Mouse (Mus musculus): ENCODE results near the gene Gm49601.

Gene Gm49601

DNA sequence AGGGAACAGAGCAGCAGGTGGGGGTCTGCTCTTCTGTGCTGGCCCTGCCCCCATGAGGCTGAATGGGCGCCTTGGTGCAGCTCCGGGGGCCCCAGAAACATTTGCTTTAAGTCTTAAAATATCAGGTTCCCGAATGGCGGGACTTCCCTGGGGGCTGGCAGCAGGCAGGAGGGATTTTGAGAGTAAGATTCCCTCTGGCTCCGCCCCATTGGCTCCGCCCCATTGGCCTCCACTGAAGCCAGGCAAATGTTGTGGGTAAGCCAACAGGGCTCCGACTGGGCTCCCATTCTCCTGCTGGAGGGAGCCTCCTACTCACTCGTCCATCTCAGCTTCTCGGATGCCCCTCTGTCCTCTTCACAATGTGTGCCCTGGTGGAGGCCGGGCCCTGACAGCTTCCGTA lies 18.0 kb downstream of the Gm49601 start:
- no peak for ATAC-seq (ENCODE audit: low TSS enrichment)

DNA sequence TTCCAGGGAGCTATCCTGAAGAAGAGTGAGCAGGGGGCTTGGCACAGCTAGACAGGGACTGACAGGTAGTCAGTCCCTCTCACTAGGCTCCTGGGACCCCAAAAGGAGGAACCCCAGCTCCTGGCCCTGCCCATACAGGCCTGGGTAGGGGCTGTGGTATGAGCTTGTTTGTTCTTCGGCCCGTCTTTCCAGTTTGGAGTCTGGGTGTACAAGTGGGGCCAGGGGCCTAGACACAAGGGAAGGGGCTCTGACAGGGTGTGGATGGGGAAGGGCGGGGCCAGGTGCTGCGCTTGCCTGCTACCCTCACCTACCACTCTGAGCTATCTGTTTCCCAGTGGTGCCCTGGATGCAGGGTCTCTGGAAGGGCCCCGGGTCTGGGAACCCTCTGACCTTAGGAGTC lies 20.5 kb downstream of the Gm49601 start:
- ATAC-seq (ENCODE audit: low TSS enrichment) = no peak

DNA sequence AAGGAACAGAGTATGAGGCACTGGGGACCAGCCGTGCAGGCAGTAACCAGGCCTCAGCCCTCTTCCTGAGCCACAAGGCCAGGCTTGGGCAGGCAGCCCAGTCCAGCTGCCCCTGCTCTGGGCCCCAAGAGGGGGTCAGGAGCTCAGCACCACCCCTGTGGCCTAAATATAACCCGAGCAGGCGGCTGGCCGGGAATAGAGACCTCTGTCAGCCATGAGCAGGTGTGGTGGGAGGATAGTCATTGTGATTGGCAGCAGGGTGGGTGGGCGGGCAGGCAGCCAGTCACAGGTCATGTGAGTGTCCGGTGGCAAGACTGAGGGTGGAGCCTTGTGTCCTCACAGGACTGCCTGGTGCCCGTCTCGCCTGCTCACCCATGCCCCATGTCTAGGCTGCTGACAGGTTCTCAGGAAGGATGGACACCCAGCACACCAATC lies 21.9 kb downstream of the Gm49601 start:
- no peak for ATAC-seq (ENCODE audit: low TSS enrichment)

DNA sequence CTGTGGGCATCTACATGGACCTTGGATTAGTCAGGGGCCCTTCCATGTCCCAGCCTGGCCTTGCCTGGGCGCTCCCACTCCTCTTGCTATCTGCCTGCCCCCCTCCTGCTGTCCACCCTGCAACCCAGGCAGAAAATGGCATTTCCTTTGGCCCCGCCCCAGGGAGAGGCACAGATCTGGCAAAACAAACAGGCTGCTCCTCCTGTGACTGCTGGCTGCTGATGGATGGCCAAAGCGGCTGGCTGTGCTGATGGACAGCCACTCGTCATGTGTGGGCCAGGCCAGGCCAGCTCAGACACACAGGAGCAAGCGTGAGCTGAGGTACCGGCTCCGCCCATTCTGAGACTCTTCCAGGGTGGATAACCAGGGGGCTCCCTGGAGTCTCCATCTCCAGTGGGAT lies 24.8 kb downstream of the Gm49601 start:
- no peak for ATAC-seq (ENCODE audit: low TSS enrichment)

DNA sequence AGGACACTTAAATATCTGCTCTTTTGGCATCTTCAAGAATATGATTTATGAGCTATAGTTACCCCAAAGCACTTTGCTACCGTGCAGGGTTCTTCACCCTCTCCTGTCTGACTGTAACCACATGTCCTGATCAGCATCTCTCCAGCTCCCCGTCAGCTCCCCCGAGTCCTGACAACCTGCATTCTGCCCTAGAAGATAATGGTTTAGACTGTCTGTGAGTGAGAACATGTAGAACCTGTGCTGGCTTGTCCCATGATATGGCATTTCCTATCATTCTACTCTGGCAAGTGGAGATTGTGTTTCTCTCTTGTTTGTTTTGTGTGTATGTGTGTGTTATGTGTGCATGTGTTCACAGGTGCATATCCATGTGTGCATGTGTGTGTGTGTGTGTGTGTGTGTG lies 28.2 kb downstream of the Gm49601 start:
- ATAC-seq (ENCODE audit: low TSS enrichment) = no peak

DNA sequence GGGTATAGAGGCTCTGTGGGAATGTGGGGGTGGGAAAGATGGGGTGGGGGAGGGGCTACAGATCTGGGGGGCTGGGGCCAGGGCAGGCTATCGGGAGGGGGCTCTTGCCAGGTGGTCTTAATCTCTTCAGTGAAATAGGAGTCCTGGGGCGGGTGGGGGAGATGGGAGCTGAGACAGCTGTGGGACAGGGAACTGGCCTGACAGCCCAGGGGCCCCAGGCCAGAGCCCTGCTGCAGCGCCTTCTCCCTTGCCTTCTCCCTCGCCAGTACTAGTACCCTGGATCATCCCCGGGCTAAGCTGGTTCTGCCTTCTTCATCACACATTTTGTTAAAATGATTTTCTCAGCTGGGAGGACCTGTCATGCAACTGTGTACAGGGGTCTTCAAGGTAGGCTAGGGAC lies 30.0 kb downstream of the Gm49601 start:
- no peak for ATAC-seq (ENCODE audit: low TSS enrichment)

DNA sequence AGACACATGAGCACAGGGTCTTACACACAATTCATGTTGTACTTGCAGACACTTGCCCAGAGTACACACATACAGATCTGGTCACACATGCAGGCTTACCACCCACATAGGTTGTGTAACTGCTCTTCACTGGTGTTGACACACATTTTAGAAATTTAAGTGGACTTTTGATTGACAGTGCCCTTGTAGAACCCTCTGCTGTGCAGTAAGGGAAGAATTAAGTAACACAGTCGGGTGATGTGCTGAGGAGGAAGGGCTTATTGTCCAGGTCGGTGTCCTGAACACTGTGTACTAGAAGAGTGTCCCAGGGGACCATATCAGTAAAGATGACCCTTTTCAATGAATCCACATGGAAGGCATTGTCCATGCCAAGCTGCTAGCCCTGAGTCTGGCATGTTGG lies 32.3 kb downstream of the Gm49601 start:
- ATAC-seq (ENCODE audit: low TSS enrichment) = no peak

DNA sequence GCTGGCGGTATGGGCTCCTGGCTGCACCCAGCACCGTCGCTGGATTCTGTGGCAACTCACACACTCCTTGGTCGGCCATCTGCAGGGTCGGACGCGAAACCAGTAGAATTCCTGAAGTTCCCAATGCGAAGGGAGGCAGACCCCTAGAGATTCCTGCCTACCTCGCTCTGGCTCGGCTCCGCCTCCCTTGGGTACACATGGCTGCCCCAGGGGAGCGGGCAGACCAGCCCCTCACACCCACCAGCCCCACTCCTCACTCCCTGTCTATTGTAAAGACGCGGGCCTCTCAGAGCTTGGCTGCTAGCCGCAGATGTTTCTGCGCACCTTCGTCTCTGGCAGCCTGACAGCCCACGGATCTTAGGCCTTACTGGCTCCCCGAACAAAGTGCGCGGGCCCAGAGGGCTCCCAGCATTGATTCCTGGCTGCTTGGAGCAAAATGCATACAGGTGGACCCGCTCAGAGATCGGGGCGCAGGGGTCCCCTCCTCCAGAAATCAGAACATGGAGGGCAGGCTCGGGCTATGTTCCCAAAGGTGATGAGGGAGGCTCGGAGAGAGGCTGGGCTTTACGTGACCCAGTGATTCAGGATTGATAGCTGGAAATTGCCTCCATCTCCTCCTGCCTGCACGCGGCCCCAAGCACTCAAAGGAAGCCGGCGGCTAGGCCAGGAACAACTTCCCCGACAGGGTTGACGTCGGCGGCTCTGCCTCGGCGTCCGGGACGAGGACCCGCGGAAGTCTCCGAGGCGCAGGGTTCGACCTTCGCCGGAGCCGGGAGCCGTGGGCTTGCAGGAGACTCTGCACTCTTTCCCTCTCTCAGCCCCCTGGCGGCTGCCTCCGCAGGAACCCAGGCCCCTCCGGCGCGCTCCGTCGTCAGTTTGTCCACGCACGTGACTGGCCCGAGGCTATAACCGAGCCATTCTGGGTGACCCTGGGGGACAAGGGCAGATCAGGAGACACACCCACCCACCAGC lies 34.9 kb downstream of the Gm49601 start:
- no peak for ATAC-seq (ENCODE audit: low TSS enrichment)

DNA sequence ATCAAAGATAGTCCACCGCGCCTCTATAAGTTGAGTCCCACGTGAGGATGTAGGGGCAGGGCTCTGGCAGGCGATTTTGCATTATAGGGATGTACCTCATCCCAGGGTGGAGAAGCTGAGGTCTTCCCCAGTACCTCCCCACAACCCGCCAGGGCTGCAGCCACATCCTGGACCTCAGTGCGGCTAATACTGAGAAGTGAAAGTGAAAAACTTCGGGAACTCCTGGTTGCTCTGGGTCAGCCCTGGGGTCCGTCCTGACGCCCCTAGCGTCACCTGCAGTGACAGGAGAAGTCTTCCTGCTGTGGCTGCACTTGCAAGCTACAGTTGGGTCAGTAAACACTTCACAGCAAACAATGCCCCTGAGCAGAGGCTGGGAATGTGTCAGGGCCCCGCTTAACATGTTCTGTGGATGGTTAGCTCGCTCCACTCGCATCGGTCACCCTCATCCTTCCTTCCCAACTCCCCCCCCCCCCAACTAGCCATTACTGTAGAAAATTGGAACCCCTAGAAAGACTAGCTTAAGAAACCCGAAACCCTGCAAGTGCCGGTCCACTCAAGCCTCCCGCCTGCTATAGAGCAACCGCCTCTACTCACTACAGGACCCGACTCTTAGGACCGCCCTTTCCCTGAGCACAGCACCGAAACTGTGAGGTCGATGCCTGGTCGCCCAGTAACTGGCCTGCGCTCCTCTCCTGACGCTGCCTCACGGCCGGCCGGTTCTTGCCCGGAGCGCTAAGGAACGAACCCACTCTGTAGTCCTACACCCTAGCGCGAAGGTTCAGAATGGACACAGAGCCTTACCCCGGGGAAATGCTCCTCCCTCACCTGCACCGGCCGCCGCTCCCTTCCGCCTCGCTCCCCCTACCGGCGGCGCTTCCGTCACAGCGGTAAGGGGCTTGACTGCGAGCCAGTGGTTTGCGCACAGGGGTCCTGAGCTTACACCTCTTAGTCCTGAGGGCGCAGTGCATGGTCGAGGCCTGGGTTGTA lies 36.1 kb downstream of the Gm49601 start, which contains the start of gene Tbx1:
TSS of gene Tbx1 (minus strand) at position 868 of the 987 bp plus-strand sequence.
- ATAC-seq (ENCODE audit: low TSS enrichment) = no peak

DNA sequence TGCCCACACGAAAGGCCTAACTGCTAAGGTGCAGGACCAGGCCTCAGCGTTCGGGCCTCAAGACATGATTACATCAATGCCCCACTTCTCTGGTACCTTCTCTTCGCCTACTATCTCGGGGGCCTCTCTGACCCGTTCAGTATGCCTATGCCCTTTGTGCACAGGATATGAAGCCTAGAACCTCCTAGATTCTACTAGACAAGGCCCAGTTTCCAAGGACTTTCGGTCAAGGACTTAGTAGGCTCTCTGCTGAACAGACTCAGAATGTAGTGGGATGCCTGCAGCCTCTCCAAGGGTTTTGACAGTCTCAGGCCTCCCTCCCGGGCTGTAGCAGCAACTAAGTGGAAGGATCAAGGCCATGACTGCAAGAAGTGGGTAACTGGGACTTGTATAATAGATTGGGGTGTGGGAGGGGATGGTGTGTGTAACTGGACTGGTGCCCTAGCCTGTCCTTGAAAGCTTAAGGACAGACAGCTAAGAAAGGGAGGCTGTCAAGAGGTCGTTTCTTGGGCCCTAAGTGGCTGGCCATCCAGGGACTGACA lies 37.1 kb downstream of the Gm49601 start:
- ATAC-seq (ENCODE audit: low TSS enrichment) = no peak

DNA sequence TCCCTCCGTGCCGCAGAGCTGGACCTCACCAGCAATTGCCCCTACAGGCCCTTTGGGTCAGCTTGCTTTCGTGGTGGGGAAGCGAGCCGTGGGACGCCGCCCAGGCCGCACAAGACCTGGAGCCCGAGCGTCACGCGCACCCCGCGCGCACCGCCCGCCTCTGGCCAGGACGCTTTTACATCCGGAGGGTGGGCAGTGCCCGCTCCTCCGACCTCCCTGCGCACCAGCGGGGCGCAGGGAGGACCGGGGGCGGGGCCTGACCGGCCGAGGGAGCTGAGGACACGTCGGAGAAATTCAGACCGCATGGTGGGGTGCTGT lies 37.5 kb downstream of the Gm49601 start:
- ATAC-seq (ENCODE audit: low TSS enrichment) = no peak

DNA sequence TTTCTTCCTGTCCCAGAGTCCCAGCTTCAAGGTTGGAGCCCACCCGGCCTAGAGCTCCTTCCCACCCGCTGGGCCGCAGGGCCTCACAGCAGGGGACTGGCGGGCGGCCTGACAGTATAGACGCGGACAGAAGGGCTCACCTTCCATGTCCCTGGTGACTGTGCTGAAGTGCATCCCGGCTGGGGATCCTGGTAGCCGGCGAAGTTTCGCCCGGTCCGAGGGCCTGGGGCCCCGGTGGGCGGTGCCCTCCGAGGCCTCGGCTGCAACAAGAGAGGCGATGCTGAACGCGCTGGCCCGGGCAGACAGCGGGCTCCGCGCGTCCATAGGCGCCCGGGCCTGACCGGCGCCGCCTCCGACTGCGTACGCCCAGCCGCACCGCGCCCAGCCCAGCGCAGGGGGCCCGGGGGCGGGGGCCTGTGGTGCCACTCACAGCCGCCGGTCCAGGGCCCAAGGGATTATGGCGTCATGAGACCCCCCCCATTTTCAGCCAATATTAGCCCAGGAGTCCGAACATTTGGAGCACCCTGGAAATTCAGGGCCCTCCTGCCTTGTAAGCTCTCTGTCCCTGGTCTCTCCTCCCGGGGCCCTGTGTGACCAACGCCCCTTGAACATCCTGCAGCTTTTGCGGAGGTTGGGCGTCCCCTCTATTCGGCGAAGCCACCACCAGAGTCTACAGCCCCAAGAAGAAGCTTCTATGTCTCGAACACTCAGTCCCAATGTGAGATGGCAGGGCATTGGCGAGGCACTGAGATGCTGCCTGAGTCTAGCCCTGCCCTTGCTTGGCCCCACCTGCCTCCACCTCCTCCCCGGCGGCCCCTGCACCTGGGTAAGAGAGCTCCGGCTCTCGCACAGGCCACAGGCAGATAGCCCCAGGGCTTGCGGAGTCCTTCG lies 38.1 kb downstream of the Gm49601 start:
- ATAC-seq (ENCODE audit: low TSS enrichment) = no peak

DNA sequence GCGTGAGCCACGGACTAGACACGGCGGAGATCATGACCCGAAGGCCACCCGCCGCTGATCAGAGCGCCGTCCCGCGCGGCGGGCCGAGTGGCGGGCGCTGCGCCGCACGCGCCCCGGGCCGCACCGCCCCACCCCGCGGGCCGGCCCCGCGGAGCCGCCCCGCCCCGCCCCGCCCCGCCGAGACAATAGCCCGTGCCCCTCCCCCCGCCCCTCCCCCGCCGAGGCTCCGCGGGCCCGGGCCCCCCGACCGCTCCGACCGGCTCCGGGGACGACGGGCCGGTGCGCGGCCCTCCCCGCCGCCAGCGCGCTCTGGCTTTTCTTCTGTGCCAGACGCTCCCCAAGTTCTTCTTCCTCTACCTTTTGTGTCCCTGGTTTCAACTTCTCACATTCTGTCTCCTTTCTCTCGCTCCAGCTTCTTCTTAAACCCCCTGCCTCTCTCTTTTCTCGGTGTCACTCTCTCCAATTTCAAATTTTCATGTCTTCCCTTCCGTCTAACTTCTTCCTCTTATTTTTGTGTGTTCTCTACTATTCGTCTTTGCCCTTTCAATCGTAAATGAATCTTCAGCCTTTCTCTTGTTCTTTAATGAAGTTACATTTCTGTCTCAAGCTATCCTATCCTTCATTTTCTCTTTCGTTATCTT lies 39.2 kb downstream of the Gm49601 start:
- no peak for ATAC-seq (ENCODE audit: low TSS enrichment)

DNA sequence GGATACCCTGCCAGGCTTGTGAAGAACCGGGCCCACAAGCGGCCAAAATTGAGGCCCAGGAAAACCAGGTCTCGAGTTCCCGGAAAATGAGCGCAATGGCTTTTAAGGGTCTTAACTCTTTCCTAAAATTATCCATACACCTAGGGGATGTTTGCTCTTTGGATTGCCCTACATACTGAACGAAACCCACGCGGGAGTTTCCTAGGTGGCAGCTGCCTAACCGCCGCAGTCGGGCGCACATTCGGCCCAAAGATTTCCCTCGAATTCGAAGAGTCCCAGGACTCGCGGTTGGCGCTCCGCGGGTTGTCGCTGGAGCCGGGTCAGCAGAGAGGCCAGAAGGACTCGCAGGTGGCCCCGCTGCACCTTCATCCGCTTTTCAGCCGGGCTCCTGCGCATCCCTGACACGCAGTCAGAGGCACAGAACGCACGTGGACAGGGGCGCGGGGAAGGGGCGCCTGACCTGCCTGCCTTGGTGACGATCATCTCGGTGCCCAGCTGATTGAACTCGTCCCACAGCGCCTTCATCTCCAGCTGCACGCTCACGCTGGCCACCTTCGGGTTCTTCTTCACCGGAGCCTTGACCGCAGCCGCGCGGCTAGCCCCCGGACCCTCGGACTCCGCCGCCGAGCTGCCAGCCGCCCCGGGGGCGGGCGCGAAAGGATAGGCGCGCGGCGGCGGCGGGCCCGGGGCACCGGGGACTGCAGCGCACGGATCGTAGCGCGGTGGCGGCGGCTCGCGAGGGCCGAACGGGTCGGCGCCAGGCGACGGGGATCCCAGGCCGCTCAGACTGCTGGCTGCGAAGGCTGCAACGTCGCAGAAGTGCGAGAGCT lies 39.9 kb downstream of the Gm49601 start:
- ATAC-seq (ENCODE audit: low TSS enrichment) = no peak

DNA sequence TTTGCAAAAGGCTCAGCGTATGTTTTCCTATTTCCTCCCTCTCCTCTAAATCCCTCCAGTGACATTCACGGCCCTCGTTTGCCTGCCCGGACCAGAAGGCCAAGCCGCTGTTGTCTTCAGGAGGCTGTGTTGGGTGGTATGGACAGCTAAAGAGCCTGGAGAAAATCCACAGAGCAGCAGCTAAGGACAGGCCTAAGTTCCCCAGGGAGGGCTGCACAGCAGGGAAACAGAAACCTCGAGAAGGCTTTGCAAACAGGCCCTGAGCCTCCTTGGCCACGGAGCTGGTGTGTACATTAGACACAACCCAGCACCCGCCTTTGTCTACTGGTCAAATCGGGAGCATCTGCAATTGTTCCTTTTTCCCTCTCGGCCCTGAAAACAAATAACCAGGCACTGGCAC lies 40.6 kb downstream of the Gm49601 start:
- no peak for ATAC-seq (ENCODE audit: low TSS enrichment)

DNA sequence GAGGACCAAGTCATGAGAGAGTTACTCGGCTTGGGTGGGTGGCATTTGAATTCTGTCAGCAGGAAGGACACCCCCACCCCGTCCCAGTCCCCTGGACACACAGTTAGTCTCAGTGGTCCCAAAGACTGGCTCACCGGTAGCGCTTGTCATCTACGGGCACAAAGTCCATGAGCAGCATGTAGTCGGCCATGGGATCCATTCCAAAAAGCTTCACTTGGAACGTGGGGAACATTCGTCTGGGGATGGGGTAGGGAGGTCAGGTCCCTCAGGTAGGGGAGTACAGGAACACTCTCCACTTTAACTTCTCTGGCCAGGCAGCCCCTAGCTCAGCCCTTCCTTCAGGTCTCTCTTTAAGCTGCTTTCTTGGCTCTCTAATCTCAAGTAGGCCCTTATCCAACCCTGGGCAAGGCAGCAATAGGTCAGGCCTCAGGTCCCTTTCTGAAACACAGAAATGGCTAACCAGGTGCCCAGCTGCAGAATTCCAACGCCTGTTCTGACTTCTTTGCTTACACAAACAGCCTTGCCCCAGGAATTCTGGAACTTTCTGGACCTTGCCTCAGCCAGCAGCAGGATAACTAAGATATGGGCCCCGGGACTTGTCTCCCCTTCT lies 41.2 kb downstream of the Gm49601 start:
- ATAC-seq (ENCODE audit: low TSS enrichment) = no peak

DNA sequence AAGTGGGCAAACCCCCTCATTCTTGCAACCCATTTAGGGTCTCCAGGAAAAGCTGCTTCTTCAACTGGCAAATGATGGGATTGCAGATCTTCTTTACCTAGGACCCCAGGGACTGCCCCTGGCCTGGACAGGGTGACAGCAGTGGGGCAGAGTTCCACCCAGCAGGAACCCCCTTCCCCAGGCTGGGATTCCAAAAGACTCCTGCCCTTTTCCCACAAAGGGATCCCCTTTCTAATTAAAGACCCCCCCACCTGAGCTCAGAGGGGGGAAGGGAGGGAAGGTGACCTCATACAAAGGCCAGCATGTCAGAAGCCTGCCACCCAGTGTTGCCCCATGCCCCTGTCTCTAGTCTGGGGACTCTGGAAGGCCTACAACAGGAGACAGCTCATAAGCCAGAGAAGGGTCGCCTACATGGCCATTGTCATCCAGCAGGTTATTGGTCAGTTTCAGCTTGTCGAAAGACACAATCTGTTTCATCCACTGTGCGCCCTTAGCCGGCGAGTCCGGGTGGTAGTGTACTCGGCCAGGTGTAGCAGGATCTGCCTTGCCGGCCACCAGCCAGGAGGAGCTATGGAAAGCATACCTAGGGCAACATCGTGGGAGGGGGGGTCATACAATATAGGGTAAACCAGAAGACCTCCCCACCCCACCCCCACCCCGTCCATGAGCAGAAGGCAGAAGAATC lies 42.4 kb downstream of the Gm49601 start:
- ATAC-seq (ENCODE audit: low TSS enrichment) = no peak

DNA sequence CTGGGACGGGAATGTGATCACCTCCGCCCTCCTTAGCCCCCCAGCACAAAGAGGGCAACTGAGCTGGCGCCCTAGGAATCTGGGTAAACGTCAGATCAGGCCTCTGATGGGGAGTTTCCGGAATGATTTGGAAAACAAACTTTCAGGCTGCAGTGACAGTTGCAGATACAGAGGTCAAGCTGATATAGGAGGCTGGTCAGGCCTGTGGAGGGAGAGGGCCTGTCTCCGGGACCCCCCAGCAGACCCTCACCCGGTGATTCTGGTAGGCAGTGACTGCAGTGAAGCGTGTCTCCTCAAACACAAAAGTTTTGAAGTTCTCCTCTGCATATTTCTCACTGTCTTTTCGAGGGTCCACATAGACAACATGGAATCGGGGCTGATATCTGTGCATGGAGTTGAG lies 43.1 kb downstream of the Gm49601 start:
- ATAC-seq (ENCODE audit: low TSS enrichment) = no peak

Data from frontal cortex, adult (tissue).